ENCODE assay signal across 14 mouse cellular contexts in the genomic region with DNA sequence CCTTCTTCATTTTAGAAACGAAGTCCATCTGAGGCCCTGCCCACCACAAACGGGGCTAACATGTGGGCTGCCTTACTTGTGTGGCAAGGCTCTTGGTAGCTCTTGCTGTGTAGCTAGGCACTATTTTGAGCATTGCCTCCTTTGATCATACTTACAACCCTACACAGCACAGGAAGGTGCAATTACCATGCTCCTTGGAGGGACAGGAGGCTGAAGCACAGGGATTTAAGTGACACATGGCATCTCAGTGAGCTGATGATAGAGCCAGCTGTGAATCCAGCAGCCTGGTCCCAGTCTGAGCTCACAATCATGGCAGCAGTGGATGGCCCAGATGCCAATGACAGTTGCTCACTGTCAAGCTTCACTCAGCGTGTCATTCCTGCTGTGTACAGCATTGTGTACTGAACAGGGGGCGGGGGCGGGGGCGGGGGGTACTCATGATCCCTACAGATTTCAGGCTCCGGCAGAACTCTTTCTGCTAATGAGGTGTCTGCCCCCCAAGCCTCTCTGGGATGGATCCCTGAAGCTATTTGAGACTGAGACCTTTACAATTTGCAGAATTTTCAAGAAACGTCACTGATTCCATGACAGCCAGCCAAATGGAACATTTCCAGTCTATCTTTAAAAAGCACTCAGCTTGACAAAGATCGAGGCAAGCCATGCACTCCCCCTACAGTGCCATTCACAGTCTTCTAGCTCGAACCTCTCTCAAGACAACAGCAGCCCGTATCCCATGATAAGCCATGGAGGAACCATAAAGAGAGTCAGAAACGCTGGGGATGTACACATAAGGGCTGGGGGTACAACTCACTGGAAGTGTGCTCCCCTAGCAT.
A peak's percentile ranks its signal among the peaks of the same experiment; 100 is the strongest.
DNase-seq lines count a peak whose midpoint lies in the region; ATAC-seq and TF ChIP-seq lines count a peak whose summit lies in the region.
"Had no signal": no experiment of that assay in that cellular context is flagged by ENCODE, and none has a peak within 500 bp of the region (broad histone marks: within the 10 kb centered on the region; RNA-seq: fewer than 3 reads in every experiment).

No protein-coding gene starts in this region.

- H3K4me3 ChIP-seq in lung, postnatal 0 days (ENCODE audit: low read depth, low read length): no peak overlapping the region
- H3K4me3 ChIP-seq: embryonic facial prominence, embryonic 15.5 days; limb, embryonic 12.5 days had no signal

- TF ChIP-seq CTCF in lung, postnatal 0 days (IDR thresholded peaks at IDR 0.05): 0 out of 2 replicates have a peak, but pooled peaks have one; percentile 3

- ATAC-seq in lung, postnatal 0 days: peak; percentile 88

- no peaks in the 10 kb centered on the region for H3K4me1 ChIP-seq in lung, postnatal 0 days (ENCODE audit: insufficient read depth, low read depth, low read length)
- H3K4me1 ChIP-seq: limb, embryonic 12.5 days had no signal

- peak overlapping the region; percentile 26; the same call in 1 of the 2 replicates for H3K27ac ChIP-seq in lung, postnatal 0 days (ENCODE audit: low read length)
- H3K27ac ChIP-seq: embryonic facial prominence, embryonic 15.5 days; limb, embryonic 12.5 days had no signal

- no peak overlapping the region for H3K4me2 ChIP-seq in lung, postnatal 0 days (replicated peaks; ENCODE audit: low read depth, low read length)
- H3K4me2 ChIP-seq: embryonic facial prominence, embryonic 15.5 days; limb, embryonic 12.5 days had no signal

- WGBS in lung, postnatal 0 days: 64% methylated on average over 12 of the region's 12 CpGs

- intact Hi-C loops in left cerebral cortex, postnatal 4 days (cut with DNase I): no loop called here
- intact Hi-C loops in left cerebral cortex, postnatal 10 days (cut with DNase I): no loop called here

- H3K9ac ChIP-seq in lung, postnatal 0 days (replicated peaks; ENCODE audit: low read depth): no peak overlapping the region
- H3K9ac ChIP-seq: embryonic facial prominence, embryonic 15.5 days; limb, embryonic 12.5 days had no signal

- peaks cover 6% of the 10 kb centered on the region; the same call in 1 of the 2 replicates for H3K36me3 ChIP-seq in lung, postnatal 0 days (ENCODE audit: insufficient read depth, low read length)

- H3K9me3 ChIP-seq in lung, postnatal 0 days (ENCODE audit: low read length): no peaks in the 10 kb centered on the region
- H3K9me3 ChIP-seq: embryonic facial prominence, embryonic 15.5 days; limb, embryonic 12.5 days had no signal

- TF ChIP-seq EP300 in lung, postnatal 0 days (IDR thresholded peaks at IDR 0.05): no peak

- peak; percentile 32 to 40 for DNase-seq in cerebellum, postnatal 10 days
- DNase-seq in cerebellum, postnatal 36 days: no peak
- peak; percentile 19 for DNase-seq in left cerebral cortex, postnatal 4 days
- DNase-seq in left cerebral cortex, postnatal 10 days (ENCODE audit: extremely low spot score in 1 of 2, low spot score in 2 of 2): no peak
- peak; percentile 76 for DNase-seq in lung, postnatal 0 days (ENCODE audit: low spot score)
- DNase-seq in retina, postnatal 1 day: peak; percentile 45
- no peak for DNase-seq in cerebellum, postnatal 4 days (ENCODE audit: low spot score in 2 of 2)
- no peak for DNase-seq in ovary, adult 18-20 months (ENCODE audit: low spot score)
- DNase-seq: adrenal gland, adult 2 months; cerebellum, adult 9-11 months; right cerebral cortex, postnatal 4 days; thymus, postnatal 25 days had no signal

- H3K27me3 ChIP-seq in lung, postnatal 0 days (replicated peaks; ENCODE audit: insufficient read depth, low read length): no peaks in the 10 kb centered on the region
- H3K27me3 ChIP-seq: embryonic facial prominence, embryonic 15.5 days; limb, embryonic 12.5 days had no signal

Comparison
In these comparisons a context has a peak if more than half of its experiments do, and no peak if none do; other contexts are left out.
1. DNase-seq: peak in cerebellum, postnatal 10 days (2 of 2), left cerebral cortex, postnatal 4 days (single experiment), lung, postnatal 0 days (single experiment) and retina, postnatal 1 day (single experiment); none in cerebellum, postnatal 36 days (0 of 2), left cerebral cortex, postnatal 10 days (0 of 2), cerebellum, postnatal 4 days (0 of 2) and ovary, adult 18-20 months (single experiment).